Mouse (Mus musculus) lung, embryonic 14.5 days (tissue): ENCODE results near the gene Rpl7a. TPM values are rescaled to one million over a fixed set of nuclear protein-coding genes. Genes with fewer than 3 reads are reported as not detected.

ENCODE experiments used
- ATAC-seq: fragments of 200-750 bp; cut with Nextera tagmentation; 2 replicates; pipeline ENCODE4 v1.8.0; 2017; ENCODE audit warnings: mild to moderate bottlenecking, moderate TSS enrichment, moderate library complexity; ENCODE audit not compliant: insufficient read depth
- DNase-seq: peaks from one replicate; pipeline ENCODE4 v3.0.0-alpha.2; 2015
- H3K27ac ChIP-seq: fragments of 300-500 bp; sonication (generic); 2 replicates; pipeline ENCODE4 v1.5.1; 2014; ENCODE audit warnings: low read depth, mild to moderate bottlenecking, moderate library complexity
- H3K27me3 ChIP-seq: fragments of 300-500 bp; sonication (generic); 2 replicates; pipeline ENCODE4 v1.6.1; 2014; ENCODE audit warnings: low read length, control low read depth; ENCODE audit not compliant: insufficient read depth
- H3K36me3 ChIP-seq: fragments of 300-500 bp; sonication (generic); 2 replicates; pipeline ENCODE4 v1.6.1; 2014; ENCODE audit warnings: control low read depth; ENCODE audit not compliant: insufficient read depth
- H3K4me1 ChIP-seq: fragments of 300-500 bp; sonication (generic); 2 replicates; pipeline ENCODE4 v1.6.1; 2014; ENCODE audit warnings: antibody characterized with exemption, control low read depth; ENCODE audit not compliant: insufficient read depth
- H3K4me2 ChIP-seq: fragments of 300-500 bp; sonication (generic); 2 replicates; pipeline ENCODE4 v1.6.1; 2014; ENCODE audit warnings: mild to moderate bottlenecking
- H3K4me3 ChIP-seq: fragments of 300-500 bp; sonication (generic); 2 replicates; pipeline ENCODE4 v1.5.1; 2014; ENCODE audit warnings: low read depth, low read length
- H3K9ac ChIP-seq: fragments of 300-500 bp; sonication (generic); 2 replicates; pipeline ENCODE4 v1.6.1; 2014
- H3K9me3 ChIP-seq: fragments of 300-500 bp; sonication (generic); 2 replicates; pipeline ENCODE4 v1.6.1; 2016; ENCODE audit warnings: low read depth, low read length, control low read depth
- CTCF ChIP-seq: IDR thresholded peaks from 2 replicates; pipeline ENCODE4 v1.5.1; 2016; ENCODE audit warnings: antibody characterized with exemption, low read depth
- WGBS: fragments of 180-500 bp; shearing (Covaris S2); extraction: QIAGEN DNeasy Blood & Tissue Kit; methylation state at CpG from one replicate; pipeline ENCODE4 v1.1.7; 2014; 5-methylcytosine and 5-hydroxymethylcytosine counted together
- polyA plus RNA-seq: library from polyadenylated mRNA; unstranded; fragments of >200 nt; fragmentation: Nextera tagmentation; extraction: Ambion mirVana; gene quantifications from 2 replicates; pipeline ENCODE4 v1.2.1, GENCODE M21; 2014

The Rpl7a gene
- polyA plus RNA-seq, 1 experiment from 2014 or later = 784 TPM

DNA sequence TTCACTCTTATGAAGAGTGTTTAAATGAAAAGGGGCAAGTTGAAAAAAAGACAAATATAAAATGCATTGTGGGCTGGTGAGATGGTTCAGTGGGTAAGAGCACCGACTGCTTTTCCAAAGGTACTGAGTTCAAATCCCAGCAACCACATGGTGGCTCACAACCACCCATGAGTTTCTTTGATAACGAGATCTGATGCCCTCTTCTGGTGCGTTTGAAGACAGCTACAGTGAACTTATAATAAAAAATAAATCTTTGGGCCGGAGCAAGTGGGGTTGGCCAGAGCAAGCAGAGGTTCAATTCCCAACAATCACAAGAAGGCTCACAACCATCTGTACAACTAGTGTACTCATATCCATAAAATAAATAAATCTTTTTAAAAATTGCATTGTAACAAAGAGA lies 14.7 kb upstream of the Rpl7a start:
- no peak overlapping the region for H3K27ac ChIP-seq
- no peak overlapping the region for H3K4me2 ChIP-seq
- no peak overlapping the region for H3K4me3 ChIP-seq
- no peak for TF ChIP-seq CTCF
- no peaks in the 10 kb centered on the region for H3K9me3 ChIP-seq
- no peaks in the 10 kb centered on the region for H3K27me3 ChIP-seq
- ATAC-seq (no peak), DNase-seq (no peak)
- H3K9ac ChIP-seq = no peak overlapping the region
- no peaks in the 10 kb centered on the region for H3K4me1 ChIP-seq
- peaks cover 90% of the 10 kb centered on the region for H3K36me3 ChIP-seq
- WGBS = 92% methylated on average over 4 of the region's 4 CpGs

GRCm38 (mm10) chr2:26900731-26901130 lies 9.8 kb upstream of the Rpl7a start:
- Histone ChIP-seq H3K9me3 (no peaks in the 10 kb centered on the region), H3K9ac (no peak overlapping the region), H3K27me3 (no peaks in the 10 kb centered on the region), H3K4me1 (peaks cover 10% of the 10 kb centered on the region; the same call in 1 of the 2 replicates), H3K4me3 (no peak overlapping the region), H3K36me3 (peaks cover 61% of the 10 kb centered on the region), H3K27ac (no peak overlapping the region), H3K4me2 (no peak overlapping the region)
- ATAC-seq = no peak
- TF ChIP-seq CTCF = no peak
- no peak for DNase-seq
- WGBS = 68% methylated on average over 1 of the region's 1 CpGs

DNA sequence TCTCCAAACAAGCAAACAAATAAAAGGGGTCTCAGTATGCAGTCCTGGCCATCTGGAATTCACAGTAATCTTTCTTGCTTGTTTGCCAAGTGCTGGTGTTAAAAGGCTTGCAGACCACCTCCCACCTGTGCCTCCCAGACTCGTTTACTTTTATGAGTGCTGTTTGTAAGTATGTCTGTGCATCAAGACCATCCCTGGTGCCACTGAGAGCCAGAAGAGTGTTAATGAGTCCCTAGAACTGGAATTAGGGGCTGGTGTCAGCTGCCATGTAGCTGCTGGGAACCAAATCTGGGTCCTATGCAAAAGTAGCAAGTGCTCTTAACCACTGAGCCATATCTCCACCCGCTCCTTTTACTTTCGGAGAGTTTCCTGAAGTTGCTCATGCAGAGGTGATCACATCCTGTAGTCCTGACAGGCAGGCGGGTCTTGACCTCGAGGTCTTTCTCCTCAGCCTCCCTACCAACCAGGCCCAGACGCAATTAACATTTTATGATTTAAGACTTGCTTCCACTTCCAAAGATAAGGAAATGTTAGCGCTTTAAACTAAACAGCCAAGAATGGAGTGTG lies 8.6 kb upstream of the Rpl7a start:
- peak overlapping the region; percentile 91 for H3K4me2 ChIP-seq
- DNase-seq = no peak
- peak overlapping the region; percentile 24; the same call in 1 of the 2 replicates for H3K27ac ChIP-seq
- ATAC-seq = no peak
- peaks cover 61% of the 10 kb centered on the region for H3K36me3 ChIP-seq
- no peaks in the 10 kb centered on the region for H3K27me3 ChIP-seq
- WGBS = 4% methylated on average over 7 of the region's 7 CpGs
- no peak for TF ChIP-seq CTCF
- peak overlapping the region; percentile 85 for H3K4me3 ChIP-seq
- H3K9ac ChIP-seq = peak overlapping the region; percentile 83
- H3K4me1 ChIP-seq = peaks cover 10% of the 10 kb centered on the region; the same call in 1 of the 2 replicates
- H3K9me3 ChIP-seq = no peaks in the 10 kb centered on the region

DNA sequence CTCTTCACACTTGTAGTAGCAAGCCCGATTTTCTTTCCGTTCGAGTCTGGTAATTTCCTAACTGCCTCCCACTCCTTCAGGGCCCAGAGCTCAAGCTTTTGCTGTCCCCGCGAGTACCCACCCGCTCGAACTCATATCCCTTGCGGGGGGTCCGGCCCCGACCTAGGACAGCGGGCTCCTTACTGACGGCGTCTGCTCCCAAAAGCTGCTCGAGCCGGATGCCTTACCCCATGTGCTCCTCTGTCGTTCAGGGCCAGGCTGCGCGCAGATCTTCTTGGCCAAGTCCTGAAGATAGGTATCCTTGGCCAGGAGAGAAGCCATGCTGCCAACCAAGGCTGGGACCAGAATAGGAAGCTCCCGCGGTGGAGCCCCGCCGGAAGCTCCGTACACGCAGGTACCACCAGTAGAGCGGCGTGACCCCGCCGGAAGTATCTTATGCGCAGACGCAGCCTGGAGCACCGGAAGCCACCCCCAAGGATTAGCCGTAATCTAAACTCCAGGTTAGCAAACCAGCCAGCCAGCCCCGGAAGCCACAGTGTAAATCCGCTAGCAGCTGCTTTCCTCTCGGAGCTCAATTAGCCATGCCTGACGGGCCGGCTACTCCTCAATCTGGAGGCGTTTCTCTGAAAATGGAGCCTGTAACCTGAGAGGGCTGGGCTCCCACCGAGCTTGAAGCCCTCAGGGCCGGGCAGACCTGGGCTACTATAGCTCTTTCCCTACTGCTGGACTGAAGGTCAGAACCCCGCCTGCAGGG lies 7.9 kb upstream of the Rpl7a start, which contains the start of gene Surf6:
Surf6 (minus strand) TSS at position 413 of the 754 bp plus-strand sequence.
- Histone ChIP-seq H3K27ac (peak within 1 kb of the TSS; percentile 86), H3K4me1 (peaks cover 10% of the 10 kb centered on the region; the same call in 1 of the 2 replicates), H3K9me3 (no peaks in the 10 kb centered on the region), H3K4me3 (peak within 1 kb of the TSS; percentile 85), H3K9ac (peak within 1 kb of the TSS; percentile 83), H3K4me2 (peak within 1 kb of the TSS; percentile 91), H3K27me3 (no peaks in the 10 kb centered on the region), H3K36me3 (peaks cover 62% of the 10 kb centered on the region)
- under 1% methylated on average over 41 of the region's 41 CpGs for WGBS
- peak; percentile 98 for DNase-seq
- TF ChIP-seq CTCF = no peak
- peak; percentile 94 for ATAC-seq

DNA sequence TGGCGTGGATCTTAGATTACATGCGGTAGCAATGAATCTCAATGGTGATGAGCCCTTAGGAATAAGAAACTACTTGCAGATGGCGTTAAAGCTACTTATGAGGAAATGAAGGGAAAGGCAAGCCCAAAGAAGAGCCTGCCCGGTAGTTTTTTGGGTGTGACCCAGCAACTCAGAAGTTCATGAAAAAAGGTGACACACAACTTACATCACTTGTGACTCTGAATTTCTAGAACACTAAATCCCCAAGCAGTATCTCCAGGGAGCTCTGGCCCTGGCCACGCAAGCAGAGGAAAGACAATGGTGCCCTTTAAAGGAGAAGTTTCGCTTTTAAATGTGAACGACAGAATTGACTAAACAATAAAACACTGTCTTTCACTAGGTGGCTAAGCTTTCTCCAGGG lies 7.3 kb upstream of the Rpl7a start:
- Histone ChIP-seq H3K27me3 (no peaks in the 10 kb centered on the region), H3K9me3 (no peaks in the 10 kb centered on the region), H3K36me3 (peaks cover 62% of the 10 kb centered on the region), H3K9ac (peak overlapping the region; percentile 83), H3K4me2 (peak overlapping the region; percentile 91), H3K27ac (peak overlapping the region; percentile 86), H3K4me3 (peak overlapping the region; percentile 85), H3K4me1 (peaks cover 10% of the 10 kb centered on the region; the same call in 1 of the 2 replicates)
- TF ChIP-seq CTCF = no peak
- ATAC-seq (no peak), DNase-seq (no peak)
- 13% methylated on average over 7 of the region's 7 CpGs for WGBS

- Histone ChIP-seq H3K9me3 (no peaks in the 10 kb centered on the region), H3K27ac (no peak overlapping the region), H3K4me2 (no peak overlapping the region), H3K4me3 (no peak overlapping the region), H3K36me3 (peaks cover 48% of the 10 kb centered on the region), H3K4me1 (peaks cover 18% of the 10 kb centered on the region; the same call in 1 of the 2 replicates), H3K27me3 (no peaks in the 10 kb centered on the region), H3K9ac (no peak overlapping the region)
- TF ChIP-seq CTCF = no peak
- ATAC-seq = no peak
- DNase-seq = no peak
- 77% methylated on average over 2 of the region's 2 CpGs for WGBS
Measured at GRCm38 (mm10) chr2:26905936-26906335, 4.6 kb upstream of the Rpl7a start.

- H3K27me3 ChIP-seq = no peaks in the 10 kb centered on the region
- H3K27ac ChIP-seq = no peak overlapping the region
- no peak overlapping the region for H3K9ac ChIP-seq
- H3K4me3 ChIP-seq = no peak overlapping the region
- H3K9me3 ChIP-seq = no peaks in the 10 kb centered on the region
- H3K4me2 ChIP-seq = no peak overlapping the region
- peaks cover 18% of the 10 kb centered on the region; the same call in 1 of the 2 replicates for H3K4me1 ChIP-seq
- no peak for TF ChIP-seq CTCF
- peaks cover 52% of the 10 kb centered on the region for H3K36me3 ChIP-seq
- 90% methylated on average over 3 of the region's 3 CpGs for WGBS
- no peak for DNase-seq
- no peak for ATAC-seq
Measured at GRCm38 (mm10) chr2:26906431-26906830, 4.1 kb upstream of the Rpl7a start.
